Mouse (Mus musculus): ENCODE measurements around the gene Sh3pxd2a. TPM values are rescaled to one million over a fixed set of nuclear protein-coding genes. Genes with fewer than 3 reads are reported as not detected.

Sh3pxd2a gene
- polyA plus RNA-seq, 1 experiment = 15.5 TPM

GRCm38 (mm10) chr19:47338396-47339164, 125.6 kb downstream of the Sh3pxd2a start:
- Histone ChIP-seq H3K4me1 (ENCODE audit: control insufficient read depth, insufficient read depth, low read length) (no peaks in the 10 kb centered on the region), H3K4me3 (ENCODE audit: insufficient read depth, low read depth, low read length) (no peak overlapping the region), H3K27me3 (replicated peaks; ENCODE audit: control insufficient read depth, insufficient read depth, low read length) (no peaks in the 10 kb centered on the region), H3K27ac (ENCODE audit: insufficient read depth, low read depth, low read length) (no peak overlapping the region), H3K36me3 (ENCODE audit: control insufficient read depth, insufficient read depth, low read length) (no peaks in the 10 kb centered on the region)
- DNase-seq = no peak
- TF ChIP-seq POLR2A (IDR thresholded peaks at IDR 0.05; ENCODE audit: low read depth, low read length) = no peak
- no peak for TF ChIP-seq CTCF (conservative IDR thresholded peaks at IDR 0.05; ENCODE audit: insufficient read depth, insufficient read length, low read depth, low read length)
- WGBS = 59% methylated on average over 24 of the region's 24 CpGs

GRCm38 (mm10) chr19:47337743-47338142, 126.5 kb downstream of the Sh3pxd2a start:
- Histone ChIP-seq H3K4me1 (ENCODE audit: control insufficient read depth, insufficient read depth, low read length) (no peaks in the 10 kb centered on the region), H3K27ac (ENCODE audit: insufficient read depth, low read depth, low read length) (no peak overlapping the region), H3K4me3 (ENCODE audit: insufficient read depth, low read depth, low read length) (no peak overlapping the region), H3K36me3 (ENCODE audit: control insufficient read depth, insufficient read depth, low read length) (no peaks in the 10 kb centered on the region), H3K27me3 (replicated peaks; ENCODE audit: control insufficient read depth, insufficient read depth, low read length) (no peaks in the 10 kb centered on the region)
- DNase-seq = peak; percentile 86
- peak; percentile 91 for TF ChIP-seq CTCF (conservative IDR thresholded peaks at IDR 0.05; ENCODE audit: insufficient read depth, insufficient read length, low read depth, low read length)
- no peak for TF ChIP-seq POLR2A (IDR thresholded peaks at IDR 0.05; ENCODE audit: low read depth, low read length)
- WGBS = 30% methylated on average over 12 of the region's 12 CpGs

GRCm38 (mm10) chr19:47337191-47337590, 127.0 kb downstream of the Sh3pxd2a start:
- no peaks in the 10 kb centered on the region for H3K36me3 ChIP-seq (ENCODE audit: control insufficient read depth, insufficient read depth, low read length)
- H3K27me3 ChIP-seq (replicated peaks; ENCODE audit: control insufficient read depth, insufficient read depth, low read length) = no peaks in the 10 kb centered on the region
- TF ChIP-seq POLR2A (IDR thresholded peaks at IDR 0.05; ENCODE audit: low read depth, low read length) (no peak), CTCF (conservative IDR thresholded peaks at IDR 0.05; ENCODE audit: insufficient read depth, insufficient read length, low read depth, low read length) (no peak)
- 83% methylated on average over 7 of the region's 7 CpGs for WGBS
- no peak for DNase-seq
- H3K4me1 ChIP-seq (ENCODE audit: control insufficient read depth, insufficient read depth, low read length) = no peaks in the 10 kb centered on the region
- no peak overlapping the region for H3K27ac ChIP-seq (ENCODE audit: insufficient read depth, low read depth, low read length)
- no peak overlapping the region for H3K4me3 ChIP-seq (ENCODE audit: insufficient read depth, low read depth, low read length)

DNA sequence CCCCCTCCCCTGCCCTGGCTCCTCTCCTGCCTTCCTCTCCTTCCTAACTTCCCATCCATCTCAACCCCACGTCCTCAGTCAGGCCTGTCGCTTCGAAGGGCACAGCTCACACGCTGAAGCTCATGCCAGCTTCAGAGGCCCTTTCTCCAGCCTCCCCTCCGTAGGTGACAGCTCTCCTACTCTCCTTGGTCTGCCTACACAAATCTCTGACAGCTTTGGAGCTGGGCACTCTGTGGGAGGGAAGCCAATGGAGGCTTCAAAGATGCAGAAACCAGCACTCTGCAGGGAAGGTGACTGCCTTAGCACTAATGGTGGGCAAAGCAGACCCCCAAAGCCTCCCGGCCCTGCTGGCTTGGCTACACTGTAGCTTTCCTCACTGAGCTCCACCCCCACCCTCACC, 128.9 kb downstream of the Sh3pxd2a start:
- no peak overlapping the region for H3K27ac ChIP-seq (ENCODE audit: insufficient read depth, low read depth, low read length)
- no peak for TF ChIP-seq CTCF (conservative IDR thresholded peaks at IDR 0.05; ENCODE audit: insufficient read depth, insufficient read length, low read depth, low read length)
- no peak for TF ChIP-seq POLR2A (IDR thresholded peaks at IDR 0.05; ENCODE audit: low read depth, low read length)
- H3K4me1 ChIP-seq (ENCODE audit: control insufficient read depth, insufficient read depth, low read length) = 0 out of 2 replicates have a peak, but pooled peaks cover 6% of the 10 kb centered on the region
- H3K27me3 ChIP-seq (replicated peaks; ENCODE audit: control insufficient read depth, insufficient read depth, low read length) = no peaks in the 10 kb centered on the region
- no peaks in the 10 kb centered on the region for H3K36me3 ChIP-seq (ENCODE audit: control insufficient read depth, insufficient read depth, low read length)
- H3K4me3 ChIP-seq (ENCODE audit: insufficient read depth, low read depth, low read length) = no peak overlapping the region
- DNase-seq = no peak
- WGBS = 74% methylated on average over 6 of the region's 6 CpGs

- Histone ChIP-seq H3K4me3 (ENCODE audit: insufficient read depth, low read depth, low read length) (no peak overlapping the region), H3K27me3 (replicated peaks; ENCODE audit: control insufficient read depth, insufficient read depth, low read length) (no peaks in the 10 kb centered on the region), H3K36me3 (ENCODE audit: control insufficient read depth, insufficient read depth, low read length) (no peaks in the 10 kb centered on the region), H3K4me1 (ENCODE audit: control insufficient read depth, insufficient read depth, low read length) (0 out of 2 replicates have a peak, but pooled peaks cover 6% of the 10 kb centered on the region), H3K27ac (ENCODE audit: insufficient read depth, low read depth, low read length) (no peak overlapping the region)
- WGBS = 74% methylated on average over 17 of the region's 17 CpGs
- DNase-seq = no peak
- TF ChIP-seq POLR2A (IDR thresholded peaks at IDR 0.05; ENCODE audit: low read depth, low read length) = no peak
- no peak for TF ChIP-seq CTCF (conservative IDR thresholded peaks at IDR 0.05; ENCODE audit: insufficient read depth, insufficient read length, low read depth, low read length)
These were observed 129.5 kb downstream of the Sh3pxd2a start for GRCm38 (mm10) chr19:47334713-47335112.

DNA sequence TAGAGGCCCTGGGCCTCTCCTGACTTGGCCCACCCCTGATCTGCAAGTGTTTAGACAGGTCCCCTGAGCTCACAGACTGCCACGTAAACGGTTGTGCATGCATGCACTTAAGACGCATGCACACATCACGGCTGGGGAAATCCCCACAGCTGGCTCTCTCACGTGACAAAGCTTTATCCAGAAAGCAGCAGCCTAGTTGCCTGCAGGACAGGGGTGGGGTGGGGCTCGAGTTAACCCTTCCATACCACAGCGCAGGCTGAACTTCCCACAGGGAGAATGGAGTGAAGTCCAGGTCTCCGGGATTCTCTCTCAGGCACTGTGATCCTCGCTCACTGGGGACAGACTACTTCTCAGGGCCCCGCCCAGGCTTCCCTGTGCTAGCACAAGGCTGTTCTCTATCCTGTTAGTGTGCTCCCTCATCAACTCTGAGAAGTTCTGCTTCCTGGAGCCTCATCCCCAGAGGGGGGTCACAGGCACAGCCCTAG, 133.4 kb downstream of the Sh3pxd2a start:
- peak; percentile 58 for DNase-seq

DNA sequence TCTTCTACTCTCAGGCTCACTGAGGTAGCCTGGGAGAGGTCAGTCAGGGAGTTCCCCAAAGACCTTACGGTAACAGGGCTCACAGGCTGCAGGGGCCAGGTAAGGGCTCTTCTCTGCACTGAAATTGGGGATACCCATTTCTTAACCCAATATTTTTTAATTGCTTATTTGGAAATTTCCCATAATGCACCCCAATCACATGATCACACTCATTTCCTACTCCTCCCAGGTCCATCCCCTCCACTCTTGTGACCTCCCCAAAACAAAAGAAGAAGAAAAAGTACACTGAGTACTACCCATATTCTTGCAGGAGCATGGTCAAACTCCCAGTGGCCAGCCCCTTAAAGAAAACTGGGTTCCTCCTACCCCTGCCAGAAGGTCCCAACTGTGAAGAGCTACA, 135.1 kb downstream of the Sh3pxd2a start:
- Histone ChIP-seq H3K27me3 (replicated peaks; ENCODE audit: control insufficient read depth, insufficient read depth, low read length) (no peaks in the 10 kb centered on the region), H3K27ac (ENCODE audit: insufficient read depth, low read depth, low read length) (no peak overlapping the region), H3K4me1 (ENCODE audit: control insufficient read depth, insufficient read depth, low read length) (peaks cover 9% of the 10 kb centered on the region; the same call in 1 of the 2 replicates), H3K4me3 (ENCODE audit: insufficient read depth, low read depth, low read length) (no peak overlapping the region), H3K36me3 (ENCODE audit: control insufficient read depth, insufficient read depth, low read length) (no peaks in the 10 kb centered on the region)
- WGBS = 91% methylated on average over 1 of the region's 1 CpGs
- no peak for DNase-seq
- TF ChIP-seq CTCF (conservative IDR thresholded peaks at IDR 0.05; ENCODE audit: insufficient read depth, insufficient read length, low read depth, low read length) (no peak), POLR2A (IDR thresholded peaks at IDR 0.05; ENCODE audit: low read depth, low read length) (no peak)

More for the DNA sequence above, 133.4 kb downstream of the Sh3pxd2a start:
- no peaks in the 10 kb centered on the region for H3K27me3 ChIP-seq (replicated peaks; ENCODE audit: control insufficient read depth, insufficient read depth, low read length)
- H3K4me1 ChIP-seq (ENCODE audit: control insufficient read depth, insufficient read depth, low read length) = peaks cover 9% of the 10 kb centered on the region; the same call in 1 of the 2 replicates
- no peak overlapping the region for H3K27ac ChIP-seq (ENCODE audit: insufficient read depth, low read depth, low read length)
- 17% methylated on average over 10 of the region's 10 CpGs for WGBS
- no peak for TF ChIP-seq POLR2A (IDR thresholded peaks at IDR 0.05; ENCODE audit: low read depth, low read length)
- no peak for TF ChIP-seq CTCF (conservative IDR thresholded peaks at IDR 0.05; ENCODE audit: insufficient read depth, insufficient read length, low read depth, low read length)
- H3K36me3 ChIP-seq (ENCODE audit: control insufficient read depth, insufficient read depth, low read length) = no peaks in the 10 kb centered on the region
- no peak overlapping the region for H3K4me3 ChIP-seq (ENCODE audit: insufficient read depth, low read depth, low read length)
